Mouse (Mus musculus) CD8-positive naive resting alpha-beta T cell, adult 2 months (primary cell): Measurements from ENCODE around the gene Angptl7.
A peak's percentile ranks its signal among the peaks of the same experiment; 100 is the strongest.

Experiments used
- DNase-seq, 2 experiments: peaks; one replicate each; pipeline ENCODE4 v3.0.0; 2022; ENCODE audit warnings: low read depth in 2 of 2, low spot score in 2 of 2

Gene Angptl7

GRCm38 (mm10) chr4:148500410-148500867 is at the start of gene Angptl7:
Gene Angptl7, minus strand, starts transcription at chr4:148500460.
- DNase-seq = no peak

GRCm38 (mm10) chr4:148549106-148549505 is 48.8 kb upstream of the Angptl7 start:
- no peak for DNase-seq

- no peak for DNase-seq
Measured at GRCm38 (mm10) chr4:148535876-148536275, 35.6 kb upstream of the Angptl7 start.

- no peak for DNase-seq
Measured at GRCm38 (mm10) chr4:148533613-148534328, 33.5 kb upstream of the Angptl7 start.

GRCm38 (mm10) chr4:148532516-148532915 is 32.3 kb upstream of the Angptl7 start:
- no peak for DNase-seq

DNA sequence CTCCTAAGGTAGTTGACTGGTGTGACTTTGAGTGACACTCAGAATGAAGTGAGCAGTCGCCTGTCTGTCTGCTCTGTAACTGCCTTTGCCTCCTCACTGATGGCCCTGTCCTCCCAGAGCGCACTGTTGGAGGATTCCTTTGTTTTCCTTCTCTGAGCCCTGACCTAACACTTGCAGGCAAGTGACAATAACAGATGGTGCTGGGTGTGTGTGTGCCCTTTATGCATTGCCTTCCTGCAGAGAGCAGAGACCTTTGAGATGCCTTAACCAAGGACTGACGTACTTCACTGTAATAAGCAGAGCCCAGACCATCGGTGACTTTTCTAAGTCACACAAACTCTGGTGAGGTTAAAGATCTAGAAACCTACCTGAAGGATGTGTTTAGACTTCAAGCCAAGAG is 31.1 kb upstream of the Angptl7 start:
- no peak for DNase-seq

GRCm38 (mm10) chr4:148530778-148531177 is 30.5 kb upstream of the Angptl7 start:
- DNase-seq = no peak

GRCm38 (mm10) chr4:148530351-148530750 is 30.1 kb upstream of the Angptl7 start:
- DNase-seq = no peak

DNA sequence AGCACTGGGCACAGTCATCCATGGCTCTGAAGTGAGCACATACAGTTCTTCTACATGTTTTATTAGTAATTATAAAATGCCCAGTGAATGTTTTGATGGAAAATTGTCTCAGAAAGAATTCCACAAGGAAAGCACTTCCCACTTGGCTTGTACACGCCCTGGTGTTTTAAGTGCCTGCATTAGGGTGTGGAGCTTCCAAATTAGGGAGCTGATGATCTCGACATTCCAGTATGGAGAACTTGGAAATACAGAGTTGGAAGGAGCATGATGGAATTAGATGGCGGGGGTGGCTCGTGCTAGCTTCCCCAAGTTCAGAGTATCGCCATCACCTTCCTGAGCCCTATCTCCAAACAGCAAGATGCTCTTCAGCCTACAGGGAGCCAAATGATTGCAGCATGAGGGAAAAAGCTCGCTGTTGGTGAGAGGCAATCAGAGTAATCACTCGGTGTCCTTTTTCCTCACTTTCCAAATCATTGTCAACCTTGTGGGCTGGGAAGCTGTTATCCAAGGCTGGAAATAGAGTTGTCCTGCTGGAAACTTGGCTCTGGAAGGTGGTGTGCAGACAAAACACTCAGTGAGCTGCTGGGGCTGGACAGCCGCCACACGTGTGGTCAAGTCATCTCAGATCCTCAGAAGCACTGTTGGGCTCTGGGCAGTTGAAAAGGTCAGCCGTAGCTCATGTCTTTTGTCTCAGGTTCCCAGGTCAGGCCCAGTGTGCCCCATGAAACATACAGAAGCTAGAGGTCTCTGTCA is 27.1 kb upstream of the Angptl7 start:
- no peak for DNase-seq

DNA sequence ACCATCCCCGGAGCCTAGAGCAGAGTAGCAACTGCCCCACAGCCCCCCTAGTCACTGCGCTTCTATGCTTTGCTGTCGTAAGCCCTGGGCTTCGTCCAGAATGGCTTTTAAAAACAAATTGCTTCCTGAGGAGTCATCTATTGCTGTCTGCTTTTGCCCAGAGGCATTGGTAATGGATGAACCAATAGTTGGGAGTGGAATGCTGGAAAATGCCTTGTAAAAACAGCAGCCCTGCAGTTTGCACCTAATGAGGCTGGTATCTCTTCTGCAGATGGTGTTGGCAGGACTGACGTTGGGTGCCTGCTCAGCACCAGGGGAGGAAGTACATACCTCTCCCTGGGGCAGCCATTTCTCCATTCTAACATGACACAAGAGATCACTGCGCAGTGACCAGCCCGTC is 23.3 kb upstream of the Angptl7 start:
- no peak for DNase-seq

- no peak for DNase-seq
Measured at GRCm38 (mm10) chr4:148518235-148518795, 18.1 kb upstream of the Angptl7 start.

GRCm38 (mm10) chr4:148517809-148518208 is 17.5 kb upstream of the Angptl7 start:
- no peak for DNase-seq

DNA sequence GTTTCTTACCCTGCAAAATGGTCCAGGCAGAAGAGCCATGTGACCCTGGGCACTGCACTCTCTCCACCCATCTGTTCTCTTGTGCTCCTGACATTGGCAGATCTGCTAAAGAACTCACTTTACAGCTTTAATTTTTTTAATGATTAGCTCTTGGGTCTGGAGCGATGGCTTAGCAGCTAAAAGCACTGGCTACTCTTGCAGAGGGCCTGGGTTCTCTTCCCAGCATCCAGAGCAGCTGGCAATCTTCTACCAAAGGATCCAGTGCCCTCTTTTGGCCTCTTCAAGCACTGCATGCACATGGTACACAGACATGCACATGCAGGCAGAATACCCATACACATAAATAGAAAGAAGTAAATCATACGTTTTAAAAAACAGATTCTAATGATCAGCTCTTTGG is 15.1 kb upstream of the Angptl7 start:
- DNase-seq = no peak

DNA sequence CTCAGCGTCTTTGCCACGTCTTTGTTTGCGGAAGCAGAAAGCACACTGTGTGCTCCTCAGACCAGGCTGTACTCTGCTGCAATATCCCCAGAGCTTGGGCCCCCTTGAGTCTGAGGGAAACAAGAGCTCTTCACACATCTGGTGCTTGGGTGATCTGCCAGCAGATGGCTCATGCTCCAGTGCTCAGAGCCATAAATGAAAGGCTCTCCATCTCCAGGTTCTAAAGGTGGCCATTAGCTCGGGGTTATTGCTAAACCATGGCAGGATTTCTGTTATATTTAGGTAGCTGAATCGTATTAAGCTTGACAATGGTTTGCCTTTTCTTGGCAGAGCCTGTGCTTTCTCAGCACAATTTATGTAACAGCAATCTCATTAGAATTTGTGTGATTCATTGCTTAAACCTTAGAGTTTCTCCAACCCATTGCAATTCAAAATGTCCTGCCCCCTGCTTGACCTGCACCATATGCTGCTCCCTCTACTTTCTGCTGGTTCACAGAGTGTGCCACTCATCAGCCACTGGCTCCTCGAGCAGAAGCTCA is 12.8 kb upstream of the Angptl7 start:
- no peak for DNase-seq

DNA sequence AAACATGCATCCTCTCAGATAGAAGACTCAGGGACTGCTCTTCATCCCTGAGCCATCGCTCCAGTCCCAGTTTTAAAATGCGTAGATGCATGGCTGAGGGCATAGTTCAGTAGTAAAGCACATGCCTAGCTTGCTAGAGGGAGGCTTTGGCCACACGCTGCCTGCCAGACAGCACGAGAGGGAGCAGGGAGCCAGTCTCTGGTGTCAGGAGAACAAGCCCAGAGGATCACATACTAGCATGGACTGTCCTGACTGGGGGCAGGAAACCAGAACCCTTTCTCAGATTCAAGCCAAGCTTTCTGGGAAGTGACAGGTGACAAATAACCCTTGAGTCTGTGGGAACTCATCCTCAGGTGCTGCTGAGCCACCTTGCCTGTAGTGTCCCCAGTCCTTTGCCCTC is 11.1 kb upstream of the Angptl7 start:
- no peak for DNase-seq

DNA sequence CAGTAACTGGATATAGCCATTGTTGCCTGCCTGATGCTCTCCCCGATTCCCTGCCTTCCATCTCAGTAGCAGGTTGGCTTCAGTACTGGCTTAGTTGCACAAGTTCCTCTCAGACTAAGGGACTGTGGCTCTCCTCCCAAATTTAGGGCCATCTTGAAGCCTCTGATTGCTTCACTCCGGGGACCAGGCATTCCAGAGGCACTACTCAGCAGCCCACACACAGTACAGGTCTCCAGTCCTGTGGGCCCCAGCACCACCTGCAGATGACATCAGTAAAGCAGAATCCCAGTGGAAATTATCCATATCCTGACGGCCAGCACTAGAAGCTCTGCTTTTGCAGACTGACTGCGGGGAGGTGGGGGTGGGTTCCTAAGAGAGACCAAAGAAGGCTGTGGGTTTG is 10.4 kb upstream of the Angptl7 start:
- no peak for DNase-seq

DNA sequence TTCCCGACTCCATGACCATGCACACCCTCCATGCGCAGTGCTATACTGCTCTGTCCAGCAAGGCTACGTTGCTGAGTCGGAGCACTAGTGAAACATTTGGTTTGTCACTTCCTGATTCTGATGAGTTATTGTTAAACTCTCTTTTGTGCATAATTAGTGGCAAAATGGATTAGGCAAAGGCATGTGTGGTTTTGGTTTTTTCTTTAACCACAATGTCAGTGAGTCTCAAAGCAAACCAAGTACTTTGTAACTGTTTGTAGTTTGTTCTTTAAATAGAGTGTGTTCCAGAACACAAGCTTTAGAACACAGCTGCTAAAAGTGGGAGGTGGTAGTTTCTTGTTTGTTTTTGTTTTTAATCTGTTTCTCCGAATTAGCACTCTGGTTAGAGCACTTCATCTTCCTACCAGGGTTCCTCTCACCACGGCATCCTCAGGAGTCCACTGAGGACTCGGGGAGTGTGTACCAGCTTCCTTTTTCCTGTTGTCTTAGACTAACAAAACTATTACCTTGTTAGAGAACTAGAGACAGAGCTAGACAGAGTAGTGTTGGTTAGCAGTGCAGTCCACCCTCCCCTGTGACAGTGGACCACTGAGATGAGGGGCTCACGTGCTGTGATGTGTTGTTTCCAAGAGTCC is 9.3 kb upstream of the Angptl7 start:
- DNase-seq = peak in 1 of 2 experiments; percentile 25

- DNase-seq = no peak
Measured at GRCm38 (mm10) chr4:148508084-148508849, 8.0 kb upstream of the Angptl7 start.

DNA sequence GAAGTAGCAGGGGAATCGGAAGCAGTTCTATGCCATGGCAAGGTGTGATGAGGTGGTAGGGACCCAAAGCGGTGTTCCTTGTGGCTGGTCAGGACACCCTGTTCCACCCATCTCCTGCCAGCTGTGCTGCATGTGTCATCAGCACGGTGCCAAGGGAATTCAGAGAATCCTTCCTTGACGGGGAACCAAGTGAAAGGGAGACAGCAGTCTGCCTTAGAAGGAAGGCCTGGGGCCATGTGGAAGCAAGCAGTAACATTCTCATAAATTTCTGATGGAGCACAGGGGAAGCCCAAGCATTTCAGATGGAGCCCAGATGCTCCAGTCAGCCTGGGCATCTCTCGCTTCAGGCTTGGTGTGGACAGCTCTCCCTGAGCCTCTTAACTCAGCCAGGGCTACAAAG is 7.3 kb upstream of the Angptl7 start:
- DNase-seq = no peak

- no peak for DNase-seq
Measured at GRCm38 (mm10) chr4:148504497-148504959, 4.3 kb upstream of the Angptl7 start.
